Mouse (Mus musculus): ENCODE data around the gene Ccnyl1. TPM values are rescaled to one million over a fixed set of nuclear protein-coding genes. Genes with fewer than 3 reads are reported as not detected.

Ccnyl1 gene
- polyA plus RNA-seq, 1 experiment from 2014 or later, result 8.9 TPM

DNA sequence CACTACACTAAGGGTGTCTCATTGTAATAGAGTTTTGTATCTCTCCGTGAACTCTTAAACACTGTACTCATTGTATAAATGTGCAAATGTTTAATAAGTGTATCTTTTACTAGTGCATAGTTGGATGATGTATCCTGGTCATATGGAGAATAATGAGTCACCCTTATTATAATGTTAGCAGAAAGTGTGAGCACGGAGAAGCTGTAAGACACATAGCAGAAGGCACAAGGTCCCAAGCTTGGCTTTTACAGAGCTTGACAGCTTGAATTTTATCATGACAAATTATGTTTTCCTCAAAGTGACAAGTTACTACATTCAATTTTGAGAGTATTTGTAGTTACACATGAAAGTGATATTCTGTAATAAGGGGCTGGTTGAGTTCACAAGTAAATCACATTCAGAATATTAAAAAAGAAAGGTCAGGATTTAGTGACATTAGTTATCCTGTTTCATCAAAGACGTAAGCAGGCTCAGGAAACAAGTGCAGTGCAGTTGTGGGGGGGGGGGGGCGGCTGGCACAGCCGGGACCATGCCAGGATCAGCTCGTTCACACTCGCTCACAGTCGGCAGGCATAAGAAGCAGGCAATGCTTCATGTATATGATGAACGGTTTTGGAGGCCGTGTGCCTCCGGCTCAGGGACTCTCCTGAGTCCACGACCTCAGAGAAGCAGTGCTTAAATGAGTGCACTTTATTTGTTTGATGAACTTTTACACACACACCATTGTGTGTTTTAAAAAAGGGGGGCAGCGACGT is 21.9 kb downstream of the Ccnyl1 start:
- Histone ChIP-seq H3K27me3 (ENCODE audit: control insufficient read depth, insufficient read depth, low read length) (no peaks in the 10 kb centered on the region), H3K4me3 (ENCODE audit: low read depth, low read length) (no peak overlapping the region)
- no peak for ATAC-seq (ENCODE audit: insufficient number of reproducible peaks, insufficient read depth, low FRiP score, low read depth)

DNA sequence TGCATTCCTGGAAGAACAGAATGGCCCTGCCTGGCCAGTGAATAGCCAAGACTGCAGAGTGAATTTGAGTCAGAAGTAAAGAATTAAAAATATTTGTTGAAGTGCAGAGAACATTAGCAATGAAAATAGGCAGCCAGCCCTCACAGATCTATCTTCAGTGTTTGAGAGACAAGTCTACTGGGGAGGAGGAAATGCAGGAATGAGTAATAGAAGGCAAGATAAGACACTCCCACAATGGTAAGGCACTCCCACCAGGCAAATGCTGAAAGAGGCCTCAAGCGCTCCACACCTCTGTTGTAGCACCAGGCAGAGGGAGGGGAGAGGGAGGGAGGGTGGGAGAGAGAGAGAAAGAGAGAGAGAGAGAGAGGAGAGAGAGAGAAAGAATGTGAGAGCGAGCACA is 25.2 kb downstream of the Ccnyl1 start:
- H3K9ac ChIP-seq (replicated peaks; ENCODE audit: low read depth, low read length), result no peak overlapping the region
- H3K36me3 ChIP-seq (ENCODE audit: control insufficient read depth, insufficient read depth, low read length), result peaks cover 3% of the 10 kb centered on the region
- no peak overlapping the region for H3K27ac ChIP-seq (ENCODE audit: low read length)
- WGBS, result 67% methylated on average over 2 of the region's 2 CpGs
- H3K9me3 ChIP-seq (ENCODE audit: control insufficient read depth, low read depth, low read length), result no peaks in the 10 kb centered on the region
- no peaks in the 10 kb centered on the region for H3K4me1 ChIP-seq (ENCODE audit: control insufficient read depth, insufficient read depth, low read length)
- no peak overlapping the region for H3K4me3 ChIP-seq (ENCODE audit: low read depth, low read length)
- peak; percentile 76; the same call in 1 of the 2 replicates for ATAC-seq (ENCODE audit: insufficient number of reproducible peaks, insufficient read depth, low FRiP score, low read depth)
- H3K27me3 ChIP-seq (ENCODE audit: control insufficient read depth, insufficient read depth, low read length), result no peaks in the 10 kb centered on the region
- H3K4me2 ChIP-seq (replicated peaks; ENCODE audit: low read depth, low read length), result no peak overlapping the region

More for the DNA sequence above, 21.9 kb downstream of the Ccnyl1 start:
- no peaks in the 10 kb centered on the region for H3K4me1 ChIP-seq (ENCODE audit: control insufficient read depth, insufficient read depth, low read length)
- no peaks in the 10 kb centered on the region for H3K9me3 ChIP-seq (ENCODE audit: control insufficient read depth, low read depth, low read length)
- peaks cover 7% of the 10 kb centered on the region for H3K36me3 ChIP-seq (ENCODE audit: control insufficient read depth, insufficient read depth, low read length)
- H3K4me2 ChIP-seq (replicated peaks; ENCODE audit: low read depth, low read length), result no peak overlapping the region
- no peak overlapping the region for H3K27ac ChIP-seq (ENCODE audit: low read length)
- 69% methylated on average over 14 of the region's 14 CpGs for WGBS
- H3K9ac ChIP-seq (replicated peaks; ENCODE audit: low read depth, low read length), result no peak overlapping the region

DNA sequence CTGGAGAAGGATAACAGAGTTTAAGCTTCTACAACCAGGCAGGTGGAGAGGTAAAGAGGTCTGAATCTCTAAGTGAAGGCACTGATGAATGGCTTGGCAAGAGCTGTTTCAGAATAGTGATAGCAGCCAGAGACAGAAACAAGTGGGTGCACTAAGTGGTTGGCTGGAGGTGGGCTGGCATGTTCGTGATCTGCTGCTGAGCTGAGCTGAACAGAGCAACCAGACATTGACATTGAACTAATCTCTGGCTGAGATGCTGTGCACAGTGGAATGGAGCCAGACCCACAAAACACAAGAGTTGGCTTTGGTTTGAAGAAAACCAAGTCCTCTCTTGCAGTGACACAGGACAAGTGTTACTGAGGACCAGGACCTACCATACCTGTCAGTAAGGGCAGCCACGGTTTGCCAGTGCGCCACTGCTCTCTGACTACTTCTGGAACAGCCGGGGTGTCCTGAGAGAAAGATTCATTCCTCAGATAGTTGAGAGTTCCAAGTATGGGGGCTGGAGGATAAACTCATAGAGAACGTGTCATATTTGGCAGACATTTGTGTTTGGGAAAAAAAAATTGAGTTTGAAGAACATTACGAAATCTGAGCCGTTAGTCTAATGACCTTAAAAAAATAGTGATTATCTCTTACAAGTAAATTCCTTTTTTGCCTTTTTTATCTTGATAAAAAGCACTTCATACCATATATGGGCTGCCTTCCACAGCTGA is 26.5 kb downstream of the Ccnyl1 start:
- WGBS, result 77% methylated on average over 7 of the region's 7 CpGs
- H3K36me3 ChIP-seq (ENCODE audit: control insufficient read depth, insufficient read depth, low read length), result peaks cover 7% of the 10 kb centered on the region
- H3K4me3 ChIP-seq (ENCODE audit: low read depth, low read length), result no peak overlapping the region
- no peaks in the 10 kb centered on the region for H3K27me3 ChIP-seq (ENCODE audit: control insufficient read depth, insufficient read depth, low read length)
- no peaks in the 10 kb centered on the region for H3K4me1 ChIP-seq (ENCODE audit: control insufficient read depth, insufficient read depth, low read length)
- H3K4me2 ChIP-seq (replicated peaks; ENCODE audit: low read depth, low read length), result no peak overlapping the region
- no peak overlapping the region for H3K9ac ChIP-seq (replicated peaks; ENCODE audit: low read depth, low read length)
- no peak overlapping the region for H3K27ac ChIP-seq (ENCODE audit: low read length)
- no peak for ATAC-seq (ENCODE audit: insufficient number of reproducible peaks, insufficient read depth, low FRiP score, low read depth)
- no peaks in the 10 kb centered on the region for H3K9me3 ChIP-seq (ENCODE audit: control insufficient read depth, low read depth, low read length)

DNA sequence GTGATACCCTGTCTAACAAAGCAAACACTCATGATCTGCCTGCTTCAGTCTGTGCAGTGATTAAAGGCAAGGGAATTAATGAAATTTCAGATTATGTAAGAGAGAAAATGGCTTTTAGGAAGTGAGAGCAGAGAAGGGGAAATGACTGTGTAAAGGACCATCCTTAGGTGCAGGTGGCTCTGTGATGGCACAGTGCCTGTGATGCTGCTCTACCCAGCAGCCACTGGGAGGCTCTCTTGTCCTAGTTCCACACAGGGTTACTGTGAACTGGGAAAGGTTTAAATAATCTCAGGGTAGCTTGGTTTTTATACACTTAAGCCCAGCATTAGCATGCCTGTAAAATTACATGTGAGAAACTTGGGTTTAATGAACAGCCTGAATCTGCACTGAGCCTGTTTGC is 27.2 kb downstream of the Ccnyl1 start:
- H3K9ac ChIP-seq (replicated peaks; ENCODE audit: low read depth, low read length), result no peak overlapping the region
- H3K27me3 ChIP-seq (ENCODE audit: control insufficient read depth, insufficient read depth, low read length), result no peaks in the 10 kb centered on the region
- H3K27ac ChIP-seq (ENCODE audit: low read length), result no peak overlapping the region
- no peak for ATAC-seq (ENCODE audit: insufficient number of reproducible peaks, insufficient read depth, low FRiP score, low read depth)
- H3K36me3 ChIP-seq (ENCODE audit: control insufficient read depth, insufficient read depth, low read length), result peaks cover 10% of the 10 kb centered on the region
- no peak overlapping the region for H3K4me3 ChIP-seq (ENCODE audit: low read depth, low read length)
- H3K4me1 ChIP-seq (ENCODE audit: control insufficient read depth, insufficient read depth, low read length), result no peaks in the 10 kb centered on the region
- H3K4me2 ChIP-seq (replicated peaks; ENCODE audit: low read depth, low read length), result no peak overlapping the region
- H3K9me3 ChIP-seq (ENCODE audit: control insufficient read depth, low read depth, low read length), result no peaks in the 10 kb centered on the region

DNA sequence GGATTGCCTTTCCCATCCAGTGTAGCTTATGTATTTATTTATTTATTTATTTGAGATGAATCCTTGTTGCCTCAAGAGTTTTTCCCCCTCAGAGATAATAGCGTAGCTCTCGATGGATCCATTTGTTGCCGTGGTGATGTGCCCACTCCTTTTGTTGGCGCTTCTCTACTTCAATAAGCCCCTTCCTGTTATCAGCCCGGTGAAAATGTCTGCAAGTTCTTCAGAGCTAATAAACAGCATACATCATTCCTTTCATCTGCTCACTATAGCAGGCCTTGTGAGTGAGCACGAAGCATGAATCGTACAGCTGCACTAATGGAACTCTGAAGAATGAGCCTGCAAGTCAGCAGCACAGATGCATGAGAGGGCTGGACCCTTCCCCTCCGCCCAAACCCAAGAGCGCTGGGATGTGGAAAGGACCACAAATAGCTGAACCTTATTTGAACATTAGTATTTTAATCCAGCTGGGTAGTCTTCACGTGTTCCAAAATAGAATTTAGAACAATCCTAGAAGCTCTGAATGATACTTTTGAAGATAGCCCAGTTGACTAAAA is 30.9 kb downstream of the Ccnyl1 start:
- H3K4me3 ChIP-seq (ENCODE audit: low read depth, low read length), result no peak overlapping the region
- H3K36me3 ChIP-seq (ENCODE audit: control insufficient read depth, insufficient read depth, low read length), result peaks cover 10% of the 10 kb centered on the region; the same call in 1 of the 2 replicates
- H3K4me1 ChIP-seq (ENCODE audit: control insufficient read depth, insufficient read depth, low read length), result no peaks in the 10 kb centered on the region
- ATAC-seq (ENCODE audit: insufficient number of reproducible peaks, insufficient read depth, low FRiP score, low read depth), result no peak
- H3K9me3 ChIP-seq (ENCODE audit: control insufficient read depth, low read depth, low read length), result no peaks in the 10 kb centered on the region
- 49% methylated on average over 10 of the region's 10 CpGs for WGBS
- H3K27me3 ChIP-seq (ENCODE audit: control insufficient read depth, insufficient read depth, low read length), result no peaks in the 10 kb centered on the region
- no peak overlapping the region for H3K27ac ChIP-seq (ENCODE audit: low read length)
- H3K4me2 ChIP-seq (replicated peaks; ENCODE audit: low read depth, low read length), result no peak overlapping the region
- no peak overlapping the region for H3K9ac ChIP-seq (replicated peaks; ENCODE audit: low read depth, low read length)

DNA sequence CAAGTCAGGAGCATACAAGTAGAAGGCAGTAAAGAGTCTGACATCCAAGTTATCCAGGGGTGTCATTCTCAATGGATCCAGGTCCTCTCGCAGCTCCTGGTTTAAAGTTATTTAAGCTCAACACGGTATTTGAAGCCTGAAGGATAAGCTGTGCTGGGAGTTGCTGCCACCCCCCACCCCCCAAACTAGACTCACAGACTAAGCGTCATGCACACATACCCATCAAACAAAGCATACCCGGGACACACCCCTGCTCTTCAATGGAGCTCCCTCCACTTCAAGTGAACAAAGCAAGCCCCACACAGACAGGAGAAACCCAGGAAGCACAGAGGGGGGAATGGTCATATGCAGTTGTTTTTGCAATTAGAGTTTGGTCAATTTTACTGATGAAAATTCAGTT is 39.8 kb downstream of the Ccnyl1 start:
- no peaks in the 10 kb centered on the region for H3K9me3 ChIP-seq (ENCODE audit: control insufficient read depth, low read depth, low read length)
- no peak for ATAC-seq (ENCODE audit: insufficient number of reproducible peaks, insufficient read depth, low FRiP score, low read depth)
- 55% methylated on average over 4 of the region's 4 CpGs for WGBS
- H3K4me1 ChIP-seq (ENCODE audit: control insufficient read depth, insufficient read depth, low read length), result 0 out of 2 replicates have a peak, but pooled peaks cover 15% of the 10 kb centered on the region
- H3K27ac ChIP-seq (ENCODE audit: low read length), result no peak overlapping the region
- H3K4me2 ChIP-seq (replicated peaks; ENCODE audit: low read depth, low read length), result no peak overlapping the region
- no peak overlapping the region for H3K4me3 ChIP-seq (ENCODE audit: low read depth, low read length)
- H3K9ac ChIP-seq (replicated peaks; ENCODE audit: low read depth, low read length), result no peak overlapping the region
- no peaks in the 10 kb centered on the region for H3K27me3 ChIP-seq (ENCODE audit: control insufficient read depth, insufficient read depth, low read length)
- H3K36me3 ChIP-seq (ENCODE audit: control insufficient read depth, insufficient read depth, low read length), result peaks cover 7% of the 10 kb centered on the region

DNA sequence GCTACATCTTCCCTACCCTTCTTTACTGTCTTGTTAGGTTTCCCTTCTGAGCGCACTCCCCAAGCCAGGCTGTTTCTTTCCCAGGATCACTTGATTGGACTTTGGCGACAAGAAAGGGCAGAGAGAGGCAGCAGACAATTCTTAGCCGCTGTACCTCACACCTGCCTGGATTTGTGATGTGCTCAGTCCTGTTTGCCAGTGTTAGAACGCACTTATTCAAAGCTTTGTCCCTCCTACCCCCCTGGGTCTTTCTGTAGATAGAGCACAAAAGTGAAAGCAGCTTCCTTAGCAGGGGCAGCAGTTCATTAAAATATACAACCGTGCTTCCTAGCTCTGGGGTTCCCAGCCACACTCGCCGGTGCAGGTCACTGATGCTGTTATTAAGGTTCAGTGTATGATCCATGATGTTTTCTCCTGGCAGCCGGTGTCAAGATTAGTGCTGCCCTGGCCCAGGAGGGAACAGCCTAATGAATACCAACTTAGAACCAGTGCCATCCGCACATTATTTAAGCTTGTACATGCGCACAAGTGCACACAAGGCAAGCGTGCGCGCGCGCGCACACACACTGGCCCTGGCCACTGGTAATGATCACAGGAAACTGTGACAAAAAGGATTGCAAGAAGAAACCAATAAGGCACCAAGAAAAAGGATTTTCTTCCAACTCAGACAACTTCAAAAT is 41.2 kb downstream of the Ccnyl1 start:
- 64% methylated on average over 16 of the region's 16 CpGs for WGBS
- no peak for ATAC-seq (ENCODE audit: insufficient number of reproducible peaks, insufficient read depth, low FRiP score, low read depth)
- H3K4me3 ChIP-seq (ENCODE audit: low read depth, low read length), result peak overlapping the region; percentile 4; the same call in 1 of the 2 replicates
- H3K27ac ChIP-seq (ENCODE audit: low read length), result no peak overlapping the region
- H3K9me3 ChIP-seq (ENCODE audit: control insufficient read depth, low read depth, low read length), result no peaks in the 10 kb centered on the region
- peak overlapping the region; percentile 19 for H3K4me2 ChIP-seq (replicated peaks; ENCODE audit: low read depth, low read length)
- no peak overlapping the region for H3K9ac ChIP-seq (replicated peaks; ENCODE audit: low read depth, low read length)
- H3K36me3 ChIP-seq (ENCODE audit: control insufficient read depth, insufficient read depth, low read length), result peaks cover 10% of the 10 kb centered on the region
- H3K27me3 ChIP-seq (ENCODE audit: control insufficient read depth, insufficient read depth, low read length), result no peaks in the 10 kb centered on the region
- peaks cover 21% of the 10 kb centered on the region; the same call in 1 of the 2 replicates for H3K4me1 ChIP-seq (ENCODE audit: control insufficient read depth, insufficient read depth, low read length)

DNA sequence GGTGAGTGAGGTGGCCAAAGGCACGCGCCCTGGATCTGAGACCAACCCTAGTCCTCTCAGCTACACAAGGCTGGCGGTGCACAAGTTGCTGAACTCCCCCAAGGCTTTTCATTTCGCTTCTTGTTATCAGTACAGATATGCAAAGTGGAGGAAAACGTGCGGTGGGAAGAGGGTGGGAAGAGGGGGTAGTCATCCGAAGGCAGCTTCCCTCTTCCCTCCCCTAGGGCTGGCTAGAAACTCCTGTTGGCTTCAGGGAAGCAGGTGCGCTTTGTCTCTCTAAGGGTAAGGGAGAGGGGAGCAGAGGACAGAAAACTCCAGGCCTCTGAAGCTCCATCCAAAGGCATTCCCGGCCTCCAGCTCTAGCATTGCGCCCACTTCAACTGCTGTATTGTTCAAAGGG is 41.9 kb downstream of the Ccnyl1 start:
- peak overlapping the region; percentile 4 for H3K4me3 ChIP-seq (ENCODE audit: low read depth, low read length)
- H3K27ac ChIP-seq (ENCODE audit: low read length), result no peak overlapping the region
- ATAC-seq (ENCODE audit: insufficient number of reproducible peaks, insufficient read depth, low FRiP score, low read depth), result peak; percentile 8; the same call in 1 of the 2 replicates
- no peaks in the 10 kb centered on the region for H3K9me3 ChIP-seq (ENCODE audit: control insufficient read depth, low read depth, low read length)
- H3K36me3 ChIP-seq (ENCODE audit: control insufficient read depth, insufficient read depth, low read length), result peaks cover 10% of the 10 kb centered on the region
- H3K4me2 ChIP-seq (replicated peaks; ENCODE audit: low read depth, low read length), result peak overlapping the region; percentile 89; the same call in 1 of the 2 replicates
- no peaks in the 10 kb centered on the region for H3K27me3 ChIP-seq (ENCODE audit: control insufficient read depth, insufficient read depth, low read length)
- no peak overlapping the region for H3K9ac ChIP-seq (replicated peaks; ENCODE audit: low read depth, low read length)
- 44% methylated on average over 10 of the region's 10 CpGs for WGBS
- H3K4me1 ChIP-seq (ENCODE audit: control insufficient read depth, insufficient read depth, low read length), result peaks cover 21% of the 10 kb centered on the region; the same call in 1 of the 2 replicates
